Mouse (Mus musculus) intestine, embryonic 16.5 days (tissue): ENCODE results near the gene Cpne8. TPM values are rescaled to one million over a fixed set of nuclear protein-coding genes. Genes with fewer than 3 reads are reported as not detected.

ENCODE experiments used
- ATAC-seq: fragments of 200-750 bp; cut with Nextera tagmentation; 2 replicates; pipeline ENCODE4 v1.8.0; 2017; ENCODE audit warnings: moderate TSS enrichment, moderate library complexity
- H3K27ac ChIP-seq: fragments of 300-500 bp; sonication (generic); 2 replicates; pipeline ENCODE4 v1.5.1; 2014; ENCODE audit warnings: mild to moderate bottlenecking, low read length
- H3K27me3 ChIP-seq: fragments of 300-500 bp; sonication (generic); replicated peaks from 2 replicates; pipeline ENCODE4 v1.6.1; 2014; ENCODE audit warnings: low read length, control low read depth, mixed read lengths; ENCODE audit not compliant: control insufficient read depth, insufficient read depth
- H3K36me3 ChIP-seq: fragments of 300-500 bp; sonication (generic); 2 replicates; pipeline ENCODE4 v1.6.1; 2014; ENCODE audit warnings: low read length, control low read depth; ENCODE audit not compliant: control insufficient read depth, insufficient read depth
- H3K4me1 ChIP-seq: fragments of 300-500 bp; sonication (generic); 2 replicates; pipeline ENCODE4 v1.6.1; 2014; ENCODE audit warnings: low read length, control low read depth, mixed read lengths; ENCODE audit not compliant: control insufficient read depth, insufficient read depth
- H3K4me2 ChIP-seq: fragments of 300-500 bp; sonication (generic); 2 replicates; pipeline ENCODE4 v1.6.1; 2014; ENCODE audit warnings: low read depth, low read length, control low read depth
- H3K4me3 ChIP-seq: fragments of 300-500 bp; sonication (generic); 2 replicates; pipeline ENCODE4 v1.5.1; 2014; ENCODE audit warnings: mild to moderate bottlenecking, low read length
- H3K9ac ChIP-seq: fragments of 300-500 bp; sonication (generic); 2 replicates; pipeline ENCODE4 v1.6.1; 2014; ENCODE audit warnings: low read depth, low read length
- H3K9me3 ChIP-seq: fragments of 300-500 bp; sonication (generic); 2 replicates; pipeline ENCODE4 v1.6.1; 2016; ENCODE audit warnings: low read length, control low read depth; ENCODE audit not compliant: control insufficient read depth
- WGBS: fragments of 180-500 bp; shearing (Covaris S2); extraction: QIAGEN DNeasy Blood & Tissue Kit; methylation state at CpG from one replicate; pipeline ENCODE4 v1.1.7; 2014; 5-methylcytosine and 5-hydroxymethylcytosine counted together
- polyA plus RNA-seq: library from polyadenylated mRNA; unstranded; fragments of >200 nt; fragmentation: Nextera tagmentation; extraction: Ambion mirVana; gene quantifications from 2 replicates; pipeline ENCODE4 v1.2.1, GENCODE M21; 2015

Cpne8 gene
- polyA plus RNA-seq, 1 experiment from 2014 or later: 51.3 TPM

DNA sequence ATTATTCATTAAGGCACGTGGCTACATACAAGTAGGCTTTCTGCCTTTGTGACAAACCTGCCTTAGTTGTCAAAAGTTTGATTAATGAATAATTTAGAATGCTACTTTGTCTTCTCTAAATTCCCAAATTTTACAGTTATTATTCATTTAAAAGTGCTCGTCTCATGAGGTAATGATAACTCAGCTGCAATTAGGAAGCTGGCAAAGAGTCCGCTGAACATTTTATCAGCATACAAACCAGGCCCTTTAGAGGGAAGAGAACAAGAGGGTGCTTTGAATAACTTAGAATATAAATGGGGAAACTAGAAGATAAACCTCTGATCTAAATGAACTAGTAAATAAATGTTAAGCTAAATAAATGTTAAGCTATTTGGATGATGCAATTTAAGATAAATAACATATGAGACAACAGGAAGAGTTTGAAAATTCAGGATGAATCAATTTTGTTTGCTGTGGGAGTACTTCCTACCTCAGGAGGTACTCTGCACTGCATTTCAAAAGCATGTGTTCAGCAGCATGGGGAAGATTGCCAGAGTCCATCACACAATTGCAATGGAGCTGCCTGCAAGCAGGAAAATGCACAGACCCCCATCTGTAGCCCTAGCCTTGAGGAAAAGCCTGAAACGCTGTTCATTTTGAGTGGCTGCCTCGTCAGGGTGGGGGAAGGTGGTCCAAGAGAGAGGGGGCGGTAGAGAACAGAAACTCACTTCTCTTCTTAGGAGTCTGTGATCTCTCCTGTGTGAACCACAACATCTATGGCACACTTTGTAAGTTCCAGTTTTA lies 81.3 kb downstream of the Cpne8 start:
- no peaks in the 10 kb centered on the region for H3K9me3 ChIP-seq
- WGBS: 67% methylated on average over 6 of the region's 6 CpGs

GRCm38 (mm10) chr15:90595592-90595991 lies 83.6 kb downstream of the Cpne8 start:
- no peaks in the 10 kb centered on the region for H3K36me3 ChIP-seq
- H3K9me3 ChIP-seq: no peaks in the 10 kb centered on the region
- H3K4me3 ChIP-seq: no peak overlapping the region
- no peak overlapping the region for H3K4me2 ChIP-seq
- no peak overlapping the region for H3K27ac ChIP-seq
- no peaks in the 10 kb centered on the region for H3K4me1 ChIP-seq
- no peaks in the 10 kb centered on the region for H3K27me3 ChIP-seq
- H3K9ac ChIP-seq: no peak overlapping the region
- 90% methylated on average over 2 of the region's 2 CpGs for WGBS
- no peak for ATAC-seq

More for the DNA sequence above, 81.3 kb downstream of the Cpne8 start:
- Histone ChIP-seq H3K4me2 (no peak overlapping the region), H3K9ac (no peak overlapping the region), H3K4me3 (no peak overlapping the region), H3K4me1 (no peaks in the 10 kb centered on the region), H3K36me3 (no peaks in the 10 kb centered on the region), H3K27me3 (no peaks in the 10 kb centered on the region), H3K27ac (no peak overlapping the region)
- no peak for ATAC-seq

DNA sequence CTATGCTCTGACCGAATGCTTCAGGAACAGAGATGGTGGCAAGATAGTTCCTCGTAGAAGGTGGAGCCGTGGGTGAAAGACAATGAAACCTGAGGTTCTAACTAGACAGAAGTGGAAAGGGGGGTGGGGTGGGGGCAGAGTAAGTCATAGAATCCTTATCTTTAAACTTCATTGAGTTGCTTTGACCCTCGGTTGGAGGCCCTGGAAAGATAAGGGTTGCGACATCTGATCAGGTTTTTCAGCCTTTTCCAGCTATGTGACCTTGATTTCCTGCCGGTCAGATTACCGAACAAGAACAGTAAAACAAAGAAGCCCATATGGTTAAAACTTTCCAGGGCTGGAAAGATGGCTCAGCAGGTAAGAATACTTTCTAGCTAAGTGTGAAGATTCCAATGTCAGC lies 89.6 kb downstream of the Cpne8 start:
- H3K9me3 ChIP-seq: no peaks in the 10 kb centered on the region
- H3K27me3 ChIP-seq: no peaks in the 10 kb centered on the region
- WGBS: 56% methylated on average over 7 of the region's 7 CpGs
- H3K4me1 ChIP-seq: no peaks in the 10 kb centered on the region; the same call in 1 of the 2 replicates
- H3K4me3 ChIP-seq: no peak overlapping the region
- ATAC-seq: peak; percentile 86
- no peaks in the 10 kb centered on the region for H3K36me3 ChIP-seq
- H3K4me2 ChIP-seq: no peak overlapping the region
- H3K27ac ChIP-seq: peak overlapping the region; percentile 80
- no peak overlapping the region for H3K9ac ChIP-seq

- no peaks in the 10 kb centered on the region for H3K9me3 ChIP-seq
- no peak for ATAC-seq
- no peak overlapping the region for H3K4me2 ChIP-seq
- H3K27ac ChIP-seq: no peak overlapping the region
- H3K4me3 ChIP-seq: no peak overlapping the region
- 95% methylated on average over 3 of the region's 3 CpGs for WGBS
- no peak overlapping the region for H3K9ac ChIP-seq
- no peaks in the 10 kb centered on the region for H3K36me3 ChIP-seq
- no peaks in the 10 kb centered on the region for H3K27me3 ChIP-seq
- no peaks in the 10 kb centered on the region for H3K4me1 ChIP-seq
Observed at GRCm38 (mm10) chr15:90577402-90577801, 101.8 kb downstream of the Cpne8 start.

DNA sequence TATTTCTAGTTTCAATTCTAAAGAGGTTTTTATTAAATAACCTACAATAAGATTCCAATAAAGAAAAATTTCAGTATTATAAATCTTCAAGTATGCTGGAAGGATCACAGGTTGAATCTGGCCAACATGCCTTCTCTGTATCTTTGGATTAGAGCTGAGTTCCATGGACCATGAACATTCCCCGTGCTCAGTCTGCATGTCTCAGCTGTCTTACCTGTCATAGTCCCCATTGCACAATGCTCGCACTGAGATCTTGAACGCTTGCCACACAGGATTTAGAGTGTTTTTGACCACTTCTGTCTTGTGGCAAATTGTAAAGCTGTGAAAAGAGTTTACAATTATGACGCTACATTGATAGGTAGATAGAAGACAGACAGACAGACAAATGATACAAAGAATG lies 110.0 kb downstream of the Cpne8 start:
- Histone ChIP-seq H3K9me3 (no peaks in the 10 kb centered on the region), H3K36me3 (no peaks in the 10 kb centered on the region), H3K4me2 (no peak overlapping the region), H3K27ac (no peak overlapping the region), H3K4me3 (no peak overlapping the region), H3K9ac (no peak overlapping the region), H3K4me1 (no peaks in the 10 kb centered on the region), H3K27me3 (no peaks in the 10 kb centered on the region)
- WGBS: 91% methylated on average over 4 of the region's 4 CpGs
- no peak for ATAC-seq

DNA sequence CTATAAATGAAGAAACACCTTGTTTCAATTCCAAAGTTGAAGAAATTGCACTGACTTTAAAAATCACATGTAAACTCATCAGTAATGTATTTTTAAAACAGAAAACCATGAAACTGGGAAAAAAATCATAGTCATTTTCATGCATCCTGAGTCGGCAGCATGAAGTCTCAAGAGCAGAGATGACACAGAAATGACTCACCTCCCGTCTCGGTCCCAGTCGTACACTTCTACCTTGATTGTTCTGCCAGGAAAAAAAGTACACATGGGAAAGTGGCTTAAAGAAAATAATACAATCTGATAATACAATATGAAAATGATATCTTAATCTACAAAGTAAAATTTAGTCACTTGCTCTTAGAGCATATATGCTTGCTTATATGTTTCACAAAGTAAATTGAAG lies 111.2 kb downstream of the Cpne8 start:
- WGBS: 75% methylated on average over 4 of the region's 4 CpGs
- no peaks in the 10 kb centered on the region for H3K9me3 ChIP-seq
- H3K4me1 ChIP-seq: no peaks in the 10 kb centered on the region
- no peak for ATAC-seq
- no peak overlapping the region for H3K27ac ChIP-seq
- no peak overlapping the region for H3K4me2 ChIP-seq
- no peak overlapping the region for H3K9ac ChIP-seq
- H3K27me3 ChIP-seq: no peaks in the 10 kb centered on the region
- no peaks in the 10 kb centered on the region for H3K36me3 ChIP-seq
- H3K4me3 ChIP-seq: no peak overlapping the region

GRCm38 (mm10) chr15:90563996-90564395 lies 115.2 kb downstream of the Cpne8 start:
- no peak overlapping the region for H3K4me3 ChIP-seq
- no peak for ATAC-seq
- H3K9me3 ChIP-seq: no peaks in the 10 kb centered on the region
- H3K27me3 ChIP-seq: no peaks in the 10 kb centered on the region
- no peak overlapping the region for H3K9ac ChIP-seq
- H3K4me1 ChIP-seq: no peaks in the 10 kb centered on the region
- no peak overlapping the region for H3K27ac ChIP-seq
- WGBS: 74% methylated on average over 3 of the region's 3 CpGs
- no peak overlapping the region for H3K4me2 ChIP-seq
- no peaks in the 10 kb centered on the region for H3K36me3 ChIP-seq

GRCm38 (mm10) chr15:90561613-90562012 lies 117.6 kb downstream of the Cpne8 start:
- H3K4me3 ChIP-seq: no peak overlapping the region
- WGBS: 76% methylated on average over 12 of the region's 12 CpGs
- no peak overlapping the region for H3K9ac ChIP-seq
- no peak overlapping the region for H3K4me2 ChIP-seq
- no peaks in the 10 kb centered on the region for H3K36me3 ChIP-seq
- H3K9me3 ChIP-seq: no peaks in the 10 kb centered on the region
- no peaks in the 10 kb centered on the region for H3K27me3 ChIP-seq
- H3K4me1 ChIP-seq: no peaks in the 10 kb centered on the region
- no peak for ATAC-seq
- H3K27ac ChIP-seq: no peak overlapping the region

- no peak for ATAC-seq
- Histone ChIP-seq H3K27me3 (no peaks in the 10 kb centered on the region), H3K9me3 (no peaks in the 10 kb centered on the region), H3K27ac (no peak overlapping the region), H3K9ac (no peak overlapping the region), H3K36me3 (no peaks in the 10 kb centered on the region; the same call in 1 of the 2 replicates), H3K4me1 (no peaks in the 10 kb centered on the region), H3K4me2 (no peak overlapping the region), H3K4me3 (no peak overlapping the region)
- WGBS: 96% methylated on average over 7 of the region's 7 CpGs
Observed at GRCm38 (mm10) chr15:90548589-90548988, 130.6 kb downstream of the Cpne8 start.

- Histone ChIP-seq H3K4me3 (no peak overlapping the region), H3K4me1 (no peaks in the 10 kb centered on the region), H3K27ac (no peak overlapping the region), H3K36me3 (no peaks in the 10 kb centered on the region; the same call in 1 of the 2 replicates), H3K4me2 (no peak overlapping the region), H3K9ac (no peak overlapping the region), H3K27me3 (no peaks in the 10 kb centered on the region), H3K9me3 (no peaks in the 10 kb centered on the region)
- no peak for ATAC-seq
- 68% methylated on average over 5 of the region's 5 CpGs for WGBS
Observed at GRCm38 (mm10) chr15:90543447-90543846, 135.8 kb downstream of the Cpne8 start.
